Mouse (Mus musculus) testis, adult 2 months (tissue): ENCODE measurements around the gene Trmt1l.
A peak's percentile ranks its signal among the peaks of the same experiment; 100 is the strongest.

ENCODE experiments used
- CTCF ChIP-seq: fragments of 200-500 bp; IDR thresholded peaks from 2 replicates; pipeline ENCODE4 v1.5.1; 2012; ENCODE audit warnings: low read depth, mild to moderate bottlenecking, inconsistent platforms, low read length, moderate library complexity; ENCODE audit not compliant: control insufficient read depth, insufficient read depth, insufficient replicate concordance
- POLR2A ChIP-seq: fragments of 200-500 bp; IDR thresholded peaks from 2 replicates; pipeline ENCODE4 v1.6.1; 2012; ENCODE audit warnings: low read depth, mild to moderate bottlenecking, inconsistent platforms, low read length, moderate library complexity; ENCODE audit not compliant: control insufficient read depth

DNA sequence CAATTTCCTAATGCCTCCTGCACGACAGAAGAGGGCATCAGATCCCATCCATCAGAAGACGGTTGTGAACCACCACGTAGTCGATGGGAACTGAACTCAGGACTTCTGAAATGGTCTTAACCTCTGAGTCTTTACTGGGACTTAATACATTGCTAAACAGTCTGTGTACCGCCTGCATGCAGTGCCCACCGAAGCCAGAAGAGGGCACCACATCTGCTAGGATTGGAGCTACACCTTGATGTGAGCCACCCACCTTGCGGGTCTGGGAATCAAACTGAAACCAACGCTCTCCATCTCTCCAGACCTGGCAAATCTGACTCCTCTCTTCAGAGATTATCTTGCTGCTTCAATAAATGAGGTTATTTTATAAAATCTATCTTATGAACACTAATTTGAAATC is 68.7 kb downstream of the Trmt1l start:
- TF ChIP-seq POLR2A (no peak), CTCF (peak; percentile 78; the same call in 1 of the 2 replicates)
